Mouse (Mus musculus) left cerebral cortex, adult 8-10 months (tissue): ENCODE measurements at regions not wholly inside any gene's neighbourhood (a gene's known extent, or its start where the extent isn't known, plus 50 kb on each side); places are given as distances from the start of the nearest gene placed in this dataset.
A peak's percentile ranks its signal among the peaks of the same experiment; 100 is the strongest.
"Not testable (repeated sequence)": the region's sequence is repeated elsewhere in the genome, so short reads cannot be mapped to it uniquely, and the experiment has no call there.

Experiments
- DNase-seq, 2 experiments: peaks; one replicate each; pipeline ENCODE4 v3.0.0; 2022; ENCODE audit warnings: low spot score in 2 of 2

DNA sequence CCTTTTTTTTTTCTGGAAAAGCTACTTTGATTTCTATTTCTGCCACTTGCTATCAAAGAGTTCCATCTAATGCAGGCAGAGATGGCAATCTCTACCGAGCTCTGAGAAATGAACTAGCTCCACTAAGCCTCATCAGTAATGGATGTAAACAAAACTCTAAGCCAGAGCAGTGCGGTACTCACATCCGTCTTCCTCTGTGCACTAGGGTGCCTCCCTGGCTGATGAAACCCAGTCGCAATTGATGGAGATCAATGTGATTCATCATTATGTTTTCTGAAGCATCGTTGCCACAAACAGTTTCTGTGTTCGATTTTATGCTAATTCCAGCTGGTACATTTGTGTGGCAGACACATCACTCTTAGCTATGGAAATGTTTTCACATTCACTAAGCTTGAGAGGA, 206.8 kb upstream of the Btg1 start:
- no peak for DNase-seq

DNA sequence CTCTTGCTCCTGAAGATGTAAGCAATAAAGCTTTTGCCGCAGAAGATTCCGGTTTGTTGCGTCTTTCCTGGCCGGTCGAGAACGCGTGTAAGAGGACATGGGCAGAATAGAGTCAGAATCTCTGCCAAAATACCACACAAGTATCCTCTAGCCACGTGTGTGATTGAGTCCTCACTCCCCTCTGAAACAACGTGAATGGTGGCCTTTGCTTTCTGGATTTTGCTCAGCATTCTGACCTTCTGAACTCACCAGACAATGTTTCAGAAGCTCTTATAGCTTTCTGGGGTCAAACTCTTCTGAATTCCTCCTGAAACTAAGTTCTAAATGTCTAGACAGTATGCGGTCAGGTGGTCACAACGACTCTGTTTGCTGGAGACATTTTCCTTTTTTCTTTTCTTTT, 202.0 kb upstream of the Btg1 start:
- no peak for DNase-seq

DNA sequence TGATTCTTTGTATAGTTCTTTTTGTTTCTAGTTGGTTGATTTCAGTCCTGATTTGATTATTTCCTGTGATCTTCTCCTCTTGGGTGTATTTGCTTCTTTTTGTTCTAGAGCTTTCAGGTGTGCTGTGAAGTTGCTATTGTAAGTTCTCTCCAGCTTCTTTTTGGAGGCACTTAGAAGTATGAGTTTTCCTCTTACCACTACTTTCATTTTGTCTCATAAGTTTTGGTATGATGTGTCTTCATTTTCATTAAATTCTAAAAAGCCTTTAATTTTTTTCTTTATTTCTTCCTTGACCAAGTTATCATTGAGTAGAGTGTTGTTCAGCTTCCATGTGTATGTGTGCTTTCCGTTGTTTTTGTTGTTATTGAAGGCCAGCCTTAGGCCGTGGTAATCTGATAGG, 195.3 kb upstream of the Btg1 start:
- DNase-seq: not testable (repeated sequence)

DNA sequence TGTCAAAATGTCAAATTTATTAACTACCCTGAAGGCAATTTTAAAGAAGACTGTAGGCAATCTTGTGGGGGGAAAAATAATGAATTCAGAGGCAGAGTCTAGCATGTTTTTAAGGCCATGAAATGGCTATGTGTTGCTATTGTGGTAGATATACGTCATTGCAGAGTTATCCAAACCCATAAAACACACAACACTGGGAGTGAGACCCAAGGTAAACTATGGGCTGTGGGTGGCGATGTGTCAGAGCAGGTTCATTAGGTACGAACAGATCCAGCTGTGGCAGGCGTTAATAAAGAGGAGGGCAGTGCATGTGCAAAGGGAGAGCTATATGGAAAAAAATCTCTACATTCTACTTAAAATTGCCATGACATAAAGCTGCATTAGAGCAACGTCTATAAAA, 189.4 kb upstream of the Btg1 start:
- no peak for DNase-seq

DNA sequence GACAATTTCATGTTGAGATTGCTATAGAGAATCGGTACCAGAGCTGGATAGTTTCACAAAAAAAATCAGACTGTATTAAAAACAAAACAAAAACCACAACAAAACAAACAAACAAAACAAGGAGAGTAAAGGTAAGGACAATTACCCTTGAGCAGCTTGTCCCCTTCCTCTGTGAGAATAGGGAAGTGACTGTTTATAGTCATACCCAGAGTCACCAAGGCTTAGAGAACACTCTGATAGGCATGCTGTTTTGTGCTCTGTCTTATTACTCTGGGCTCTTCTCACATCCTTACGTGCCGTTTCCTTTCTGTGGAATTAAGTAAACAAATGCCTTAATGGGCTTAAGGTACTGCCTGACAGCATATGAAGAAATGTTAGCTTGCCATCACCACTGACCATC, 186.7 kb upstream of the Btg1 start:
- DNase-seq: no peak

DNA sequence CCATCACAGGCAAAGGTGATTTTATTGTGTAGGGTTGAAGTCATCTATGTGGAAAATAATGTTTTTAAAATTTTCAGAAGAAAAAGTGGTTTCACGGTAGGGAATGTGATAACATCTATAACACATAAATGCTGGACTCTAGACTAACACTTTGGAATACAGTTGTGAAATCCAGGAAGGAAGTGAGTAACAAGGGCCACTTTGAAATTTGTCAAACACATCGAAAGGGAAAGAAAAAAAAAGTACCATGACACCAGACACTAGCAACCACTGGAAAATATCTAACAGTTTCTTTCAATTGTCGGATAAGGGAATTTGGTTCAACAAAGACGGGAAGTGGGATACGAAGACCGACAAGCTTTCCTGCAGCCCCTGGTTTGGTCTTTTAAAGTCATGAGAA, 181.7 kb upstream of the Btg1 start:
- no peak for DNase-seq

DNA sequence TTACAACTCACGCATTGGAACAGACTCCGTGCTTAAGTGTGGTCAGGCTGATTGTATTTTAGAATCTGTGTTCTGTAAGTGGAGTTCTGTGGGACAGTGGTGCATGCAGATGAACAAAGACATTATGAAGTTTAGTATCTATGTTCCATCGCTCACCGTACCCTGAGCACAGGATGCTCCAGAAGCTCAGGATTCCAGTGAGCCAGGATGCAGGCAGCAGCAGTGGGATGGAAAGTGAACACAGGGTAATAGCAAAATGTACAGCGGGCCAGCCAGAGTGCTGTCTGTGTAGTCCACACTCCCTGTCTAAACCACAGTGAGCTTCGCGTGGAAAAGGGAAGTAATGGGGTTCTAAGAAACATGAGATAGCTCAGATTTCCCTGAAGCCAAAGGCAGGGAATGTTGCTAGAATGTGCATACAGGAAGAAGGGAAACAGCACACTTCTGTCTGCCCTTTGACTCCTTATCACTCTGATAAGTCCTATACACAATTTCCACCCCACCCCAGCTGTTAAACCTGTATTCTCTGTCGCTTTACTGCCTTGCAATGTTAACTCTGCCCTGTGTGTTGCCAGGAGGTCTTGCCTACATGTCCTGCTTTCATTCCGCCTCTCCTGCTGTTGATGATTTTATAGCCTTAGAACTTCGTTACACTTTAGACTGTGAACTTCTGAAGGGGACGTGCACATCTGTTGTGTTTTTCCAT, 178.3 kb upstream of the Btg1 start:
- DNase-seq: no peak

DNA sequence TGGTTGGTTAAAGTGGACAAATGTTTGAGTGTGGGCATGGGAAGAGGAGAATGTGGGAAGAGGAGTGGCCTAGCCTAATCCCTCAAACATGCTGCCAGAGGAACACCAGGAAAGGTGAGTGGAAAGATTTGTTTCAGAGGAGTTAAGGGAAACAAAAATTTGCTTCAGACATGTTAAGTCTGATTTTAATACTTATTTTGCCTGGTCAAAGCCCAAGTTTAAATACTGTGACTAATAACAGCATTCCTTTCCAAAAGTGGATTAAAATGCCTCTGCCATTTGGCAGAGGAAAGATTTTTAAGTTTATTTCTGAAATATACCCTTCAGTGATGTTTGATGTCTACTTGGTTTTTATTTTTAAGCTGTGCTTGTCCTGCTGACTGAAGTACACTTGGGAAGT, 174.6 kb upstream of the Btg1 start:
- DNase-seq: no peak

DNA sequence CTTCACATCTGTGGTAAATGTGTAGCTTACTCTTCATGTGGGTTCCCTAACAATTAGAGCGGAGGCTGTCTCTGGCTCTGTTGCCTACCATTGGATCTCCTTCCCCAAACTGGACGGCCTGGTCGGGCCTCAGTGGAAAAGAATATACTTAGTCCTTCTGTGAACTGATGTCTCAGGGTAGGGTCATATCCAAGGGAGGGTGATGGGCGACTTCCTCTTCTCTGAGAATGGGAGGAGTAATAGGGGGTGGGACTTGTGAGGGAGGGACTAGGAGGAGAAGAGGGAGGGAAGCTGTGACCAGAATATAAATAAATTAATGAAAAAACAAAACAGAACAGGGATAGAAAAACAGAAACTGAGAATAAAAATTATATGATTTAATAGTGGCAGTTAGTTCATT, 166.5 kb upstream of the Btg1 start:
- DNase-seq: no peak

DNA sequence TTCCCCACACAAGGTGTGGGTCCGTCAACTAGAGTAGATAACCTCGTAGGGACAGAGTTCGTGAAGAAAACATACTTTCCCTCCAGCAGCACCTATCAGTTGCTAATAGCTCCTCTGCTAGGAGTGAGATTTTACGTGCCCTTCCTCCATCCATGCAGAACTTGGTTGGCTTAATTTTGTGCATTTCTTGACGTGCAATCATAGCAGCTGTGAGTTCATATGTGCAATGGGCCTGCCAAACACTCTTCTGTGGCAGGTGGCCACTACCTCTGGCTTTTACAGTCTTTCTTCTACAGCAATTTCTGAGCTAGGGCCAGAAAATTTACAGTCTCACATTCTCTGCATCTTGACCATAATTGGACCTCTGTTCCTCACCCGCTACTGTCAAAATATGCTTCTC, 161.9 kb upstream of the Btg1 start:
- no peak for DNase-seq

DNA sequence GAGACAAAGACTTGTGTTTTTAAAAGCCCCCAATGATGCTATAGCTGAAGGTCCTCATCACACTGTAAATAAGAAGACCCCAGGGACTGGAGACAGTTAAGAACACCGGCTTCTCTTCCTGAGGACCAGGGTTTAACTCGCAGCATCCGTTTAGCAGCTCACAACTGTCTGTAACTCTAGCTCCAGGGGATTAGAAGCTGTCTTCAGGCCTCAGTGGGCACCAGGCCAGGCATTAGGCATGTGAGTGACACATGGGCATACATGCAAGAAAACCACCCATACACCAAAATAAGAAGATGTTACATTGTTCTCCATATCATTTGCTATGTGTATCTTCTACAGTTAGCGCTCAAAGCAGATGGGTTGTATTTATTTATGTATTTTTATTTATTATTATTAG, 158.3 kb upstream of the Btg1 start:
- no peak for DNase-seq

DNA sequence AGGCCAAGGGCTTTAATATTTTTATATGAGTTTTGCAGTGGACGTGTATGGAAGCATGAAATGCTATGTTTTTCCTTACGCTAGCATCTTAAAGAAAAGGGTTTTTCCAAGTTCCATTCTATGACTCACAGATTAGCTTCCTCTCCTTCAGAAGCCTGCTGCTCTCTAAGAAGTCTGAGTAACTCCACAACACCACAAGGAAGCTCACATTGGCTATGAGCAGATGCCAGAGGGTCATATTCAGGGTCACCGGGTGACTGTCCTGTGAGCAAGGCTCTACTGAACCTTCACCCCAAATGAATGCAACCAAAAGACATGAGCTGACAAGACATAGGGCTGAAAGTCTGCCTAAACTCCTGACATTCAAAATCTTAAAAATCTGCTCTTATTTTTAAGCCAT, 157.6 kb upstream of the Btg1 start:
- no peak for DNase-seq

DNA sequence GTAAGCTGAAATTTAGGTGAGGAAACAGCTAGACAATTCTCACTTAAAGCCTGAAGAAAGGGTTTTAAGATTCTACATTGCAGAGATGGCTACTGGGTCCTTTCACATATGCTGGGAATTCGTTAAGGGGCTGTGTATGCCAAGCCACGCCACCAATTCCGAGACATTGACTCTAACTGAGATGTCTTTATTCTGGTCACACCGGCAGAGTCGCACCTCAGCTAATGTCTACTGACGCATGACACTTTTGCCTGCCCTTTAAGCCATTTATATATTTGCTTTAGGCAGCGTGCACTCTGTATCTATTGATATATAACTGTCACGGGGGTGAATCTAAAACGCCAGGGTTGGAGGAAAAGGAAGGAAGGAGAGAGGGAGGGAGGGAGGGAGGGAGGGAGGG, 156.7 kb upstream of the Btg1 start:
- no peak for DNase-seq

DNA sequence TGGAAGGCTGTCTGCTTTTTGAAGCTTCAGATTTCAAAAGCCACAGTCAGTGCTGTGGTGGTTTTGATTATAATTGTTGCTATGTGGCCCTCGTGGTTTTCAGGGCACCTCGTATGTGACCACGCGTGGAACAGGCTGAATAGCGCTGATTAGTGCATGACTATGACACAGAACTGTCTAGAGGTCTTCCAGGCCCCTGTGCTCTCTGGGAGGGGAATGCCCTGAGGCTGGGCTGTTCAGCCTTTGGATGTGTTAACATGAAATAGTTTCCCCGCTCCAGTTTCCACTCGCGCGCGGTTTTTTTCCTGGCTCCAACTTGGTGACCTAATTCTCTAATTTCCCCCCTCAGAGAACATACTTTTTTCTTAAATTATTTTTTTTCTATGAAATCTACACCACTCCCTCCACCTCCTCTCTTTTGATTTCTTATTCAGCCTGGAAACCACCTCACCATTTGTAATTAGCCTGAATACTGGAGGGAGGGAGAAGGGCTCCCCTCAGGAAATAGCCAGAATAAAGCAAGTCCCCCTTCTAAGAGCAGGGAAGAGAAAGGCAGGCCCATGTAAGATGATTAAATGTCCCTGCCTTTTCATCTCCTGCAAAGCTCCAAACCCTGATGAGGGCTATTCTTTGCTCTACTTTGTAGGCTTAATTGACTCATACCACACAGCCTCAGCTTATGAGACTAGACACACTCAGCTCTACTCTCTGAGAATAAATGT, 156.0 kb upstream of the Btg1 start:
- no peak for DNase-seq

DNA sequence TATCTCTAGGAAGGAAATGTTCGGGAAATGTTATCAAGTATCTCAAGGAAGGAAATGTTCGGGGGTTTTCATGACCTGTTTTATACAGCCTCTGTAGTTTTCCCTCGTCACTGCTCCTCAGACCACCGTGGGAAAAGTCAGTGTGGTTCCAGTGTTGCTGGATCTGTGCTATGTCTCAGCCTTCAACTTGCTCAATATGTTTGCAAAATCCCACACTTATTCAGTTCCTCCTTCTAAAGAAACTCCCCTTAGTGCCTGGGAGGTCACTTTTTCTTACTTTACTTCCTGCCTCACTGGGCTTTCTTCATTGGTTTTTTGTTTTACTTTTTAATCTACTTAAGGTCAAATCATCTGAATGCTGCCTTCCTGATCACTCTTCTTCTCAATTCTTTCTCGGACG, 150.8 kb upstream of the Btg1 start:
- DNase-seq: no peak

DNA sequence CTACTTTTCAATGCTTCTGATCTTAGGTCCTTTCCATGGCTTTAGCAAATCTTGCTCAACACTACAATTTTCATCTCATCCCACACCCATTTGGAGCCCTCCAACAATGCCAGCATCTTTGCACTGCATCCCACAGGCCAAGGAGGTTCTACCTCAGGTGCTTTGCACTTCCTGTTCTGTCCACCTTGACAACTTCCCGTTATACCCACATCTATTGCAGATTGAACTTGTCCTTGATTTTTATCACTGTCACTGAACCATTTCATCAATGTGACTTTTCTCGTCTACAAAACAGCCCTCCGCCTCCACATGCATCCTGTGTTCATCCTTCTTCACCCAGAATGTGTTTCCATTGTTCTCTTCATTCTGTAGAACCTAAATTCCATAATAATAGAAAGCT, 150.0 kb upstream of the Btg1 start:
- no peak for DNase-seq

DNA sequence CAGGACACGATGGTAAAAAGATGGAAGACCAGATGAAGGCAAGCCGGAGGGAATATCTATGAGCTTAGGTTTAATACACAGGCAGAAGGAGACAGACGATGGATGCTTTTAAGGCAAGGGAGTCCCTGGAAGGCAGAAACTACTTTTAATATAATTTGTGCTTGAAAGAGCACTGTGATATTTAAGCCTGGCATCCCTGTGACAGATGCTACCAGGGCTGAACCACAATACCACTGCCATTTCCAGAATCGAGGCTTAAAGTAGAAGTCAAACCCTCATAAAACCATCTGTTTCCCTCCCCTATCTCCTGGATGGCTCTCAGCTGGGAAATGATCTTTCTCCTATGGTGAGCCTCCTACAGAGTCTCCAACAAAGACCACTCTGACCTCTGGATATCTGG, 149.1 kb upstream of the Btg1 start:
- DNase-seq: no peak

DNA sequence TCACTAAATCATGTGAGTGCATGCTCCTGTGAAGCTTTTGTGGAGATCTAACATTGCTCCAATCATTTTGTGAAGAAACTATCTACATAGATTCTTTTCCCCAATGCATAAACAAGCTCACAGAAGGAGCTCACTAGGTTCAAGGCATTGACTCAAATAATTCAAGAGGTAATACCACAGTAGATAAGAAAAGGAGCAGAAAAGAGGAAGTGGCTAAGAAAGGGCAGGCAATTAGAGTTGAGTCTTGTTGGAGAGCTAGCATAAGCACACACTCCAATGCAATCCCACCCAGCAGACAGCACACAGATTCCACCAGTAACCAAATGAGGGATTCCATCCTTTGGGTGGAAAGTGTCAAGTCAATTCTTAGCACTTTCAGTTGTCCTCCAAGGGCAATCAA, 145.3 kb upstream of the Btg1 start:
- no peak for DNase-seq

DNA sequence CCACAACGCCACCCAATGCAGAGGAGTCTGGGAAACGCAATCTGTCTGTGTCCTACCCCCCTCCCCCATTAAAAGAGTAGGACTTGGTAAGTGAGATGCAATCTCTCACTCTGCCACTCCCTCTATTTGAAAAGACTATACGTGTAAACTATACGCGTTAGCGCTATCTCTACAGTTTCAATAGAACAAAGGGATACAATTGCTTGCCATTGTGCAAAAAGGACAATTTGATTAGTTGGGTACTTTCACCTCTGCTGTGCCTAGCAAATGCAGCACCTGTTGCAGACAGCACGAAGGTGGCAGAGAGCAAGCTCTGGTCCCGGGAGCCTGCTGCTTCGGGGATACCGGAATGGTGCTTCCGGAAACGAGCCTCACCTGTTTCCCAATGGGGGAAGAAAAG, 137.5 kb upstream of the Btg1 start:
- no peak for DNase-seq

DNA sequence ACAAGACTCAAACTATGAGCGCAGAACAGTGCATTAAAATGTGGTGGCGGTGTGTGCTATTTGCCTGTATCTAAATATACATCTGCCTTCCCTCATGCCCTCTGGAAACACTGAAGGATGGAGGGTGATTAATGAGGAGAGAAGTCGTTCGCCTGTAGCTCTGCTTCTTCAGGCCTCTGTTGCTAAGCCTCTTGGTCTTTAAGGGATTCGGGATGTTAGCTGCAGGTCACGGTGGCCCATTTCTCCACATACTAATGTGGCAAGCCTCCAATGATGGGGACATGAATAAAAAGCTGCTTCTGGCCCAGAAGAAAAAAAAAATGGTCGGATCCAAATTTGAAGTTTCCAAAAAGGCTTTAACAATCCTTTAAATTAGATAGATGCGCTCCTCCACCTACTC, 137.0 kb upstream of the Btg1 start:
- no peak for DNase-seq

DNA sequence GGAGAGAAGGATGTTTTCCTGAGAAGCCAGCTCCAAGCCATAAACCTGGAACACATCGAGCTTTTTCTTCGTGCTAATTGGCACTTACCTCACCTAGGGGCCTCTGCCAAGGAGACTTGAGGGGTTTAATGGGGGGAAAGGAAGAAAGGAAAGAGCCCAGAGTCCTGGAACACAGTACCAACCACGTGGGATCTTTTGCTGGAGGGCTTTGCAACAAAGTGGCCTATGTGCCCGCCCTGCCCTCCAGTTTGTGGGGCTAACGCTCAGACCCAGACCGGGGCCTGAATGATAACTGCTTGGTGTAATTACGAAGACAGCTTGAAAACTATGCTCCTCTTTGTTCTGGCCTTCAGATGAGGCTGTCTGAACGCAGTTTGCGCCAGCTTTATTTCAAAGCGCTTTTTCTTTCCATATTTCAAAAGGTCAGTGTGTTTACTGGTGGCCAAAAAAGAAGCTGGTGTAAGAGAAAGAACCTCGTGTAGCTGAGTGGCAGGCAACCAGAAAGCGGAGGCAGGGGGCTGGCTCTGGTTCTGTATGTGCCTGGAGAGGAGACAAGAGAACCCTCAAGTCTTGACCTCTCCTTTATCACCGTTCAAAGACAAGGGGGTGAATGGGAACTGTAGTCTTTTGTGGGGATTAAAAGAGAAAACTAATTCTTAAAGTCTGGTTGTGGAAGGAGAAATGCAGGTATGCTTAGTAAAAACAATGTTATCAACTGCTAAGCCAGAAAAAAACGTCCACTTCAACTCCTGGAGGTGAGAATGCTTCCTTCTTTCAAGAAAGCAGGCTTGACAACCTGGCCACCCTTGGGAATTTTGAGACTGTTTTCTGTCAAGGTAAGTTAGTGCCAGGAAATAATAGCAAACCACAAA, 136.1 kb upstream of the Btg1 start:
- DNase-seq: peak in 1 of 2 experiments; percentile 72

DNA sequence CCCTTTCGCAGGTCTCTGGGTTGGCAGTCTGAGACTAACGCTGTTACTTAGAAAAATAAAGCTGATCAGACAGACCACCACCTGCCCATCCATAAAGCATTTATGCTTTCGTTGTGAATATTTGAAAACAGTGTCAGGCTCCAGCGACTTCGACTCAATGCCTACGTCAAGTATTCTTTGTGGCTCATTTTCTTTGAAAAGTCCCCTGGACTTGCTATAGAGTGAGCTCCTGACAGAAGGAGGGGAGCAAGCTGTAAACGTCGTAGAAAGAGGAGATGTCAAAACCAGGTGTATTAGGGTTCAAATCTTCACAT, 135.5 kb upstream of the Btg1 start:
- DNase-seq: no peak

DNA sequence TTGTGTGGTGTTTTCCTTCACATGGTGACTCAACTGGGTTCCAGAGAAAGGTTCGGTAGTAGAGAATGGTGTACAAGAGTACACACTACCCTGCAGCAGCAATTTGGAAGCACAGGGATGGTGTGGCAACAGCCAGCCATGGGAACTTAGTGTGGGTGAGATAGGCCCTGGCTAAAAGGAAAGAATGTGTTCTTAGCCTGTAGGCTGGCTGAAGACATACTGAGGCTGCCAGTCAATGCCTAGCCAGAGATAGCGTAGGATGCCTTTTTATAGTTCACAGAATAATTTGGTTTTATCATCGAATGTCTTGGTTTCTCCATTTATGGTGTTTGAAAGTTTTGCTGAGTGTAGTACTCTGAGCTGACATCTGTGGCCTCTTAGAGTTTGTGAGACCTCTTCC, 130.1 kb upstream of the Btg1 start:
- DNase-seq: no peak
